Mouse (Mus musculus) gastrocnemius, postnatal 4 days (tissue): ENCODE data around the gene Wfdc13. TPM values are rescaled to one million over a fixed set of nuclear protein-coding genes. Genes with fewer than 3 reads are reported as not detected.
"Not testable (repeated sequence)": the region's sequence is repeated elsewhere in the genome, so short reads cannot be mapped to it uniquely, and the experiment has no call there.

Experiments used
- DNase-seq, 2 experiments: peaks; one replicate each; pipeline ENCODE4 v3.0.0; 2021 to 2022; ENCODE audit warnings: low spot score in 2 of 2, mixed read lengths in 2 of 2
- total RNA-seq, 2 experiments: library from RNA; stranded (reverse); gene quantifications; 2 replicates each; pipeline ENCODE4 v1.2.3; 2021

Wfdc13 gene
- total RNA-seq, 2 experiments from 2014 or later: not detected

GRCm38 (mm10) chr2:164715005-164715404, 30.1 kb downstream of the Wfdc13 start, which contains the start of gene Spint5:
TSS of gene Spint5 (plus strand) at chr2:164715305.
- no peak for DNase-seq

GRCm38 (mm10) chr2:164716194-164716786, 31.4 kb downstream of the Wfdc13 start:
- not testable (repeated sequence) for DNase-seq

- DNase-seq: no peak
Observed at GRCm38 (mm10) chr2:164723276-164723675, 38.4 kb downstream of the Wfdc13 start.

GRCm38 (mm10) chr2:164725895-164726619, 41.1 kb downstream of the Wfdc13 start:
- DNase-seq: peak; percentile 47 to 64

- no peak for DNase-seq
Observed at GRCm38 (mm10) chr2:164731719-164732118, 46.8 kb downstream of the Wfdc13 start.

GRCm38 (mm10) chr2:164733259-164733658, 48.4 kb downstream of the Wfdc13 start:
- no peak for DNase-seq

GRCm38 (mm10) chr2:164734839-164735238, 49.9 kb downstream of the Wfdc13 start:
- no peak for DNase-seq

- DNase-seq: no peak
Observed at GRCm38 (mm10) chr2:164735446-164735845, 50.5 kb downstream of the Wfdc13 start.

Other genes starting within 250 kb of the Wfdc13 start
- gene Sdc4, start 241.2 kb upstream of the Wfdc13 start, total RNA-seq: 10 to 100 TPM; 58.1 to 60.1 TPM
- gene Sys1, start 228.1 kb upstream of the Wfdc13 start, total RNA-seq: 10 to 100 TPM; 20.8 to 22.2 TPM
- gene Gm20458, start 224.1 kb upstream of the Wfdc13 start, total RNA-seq: 1 to 10 TPM in 1 of 2 experiments, under 1 TPM in 1; 0.96 to 1.9 TPM
- gene Trp53tg5, start 211.4 kb upstream of the Wfdc13 start, total RNA-seq: not detected
- gene Dbndd2, start 199.0 kb upstream of the Wfdc13 start, total RNA-seq: 10 to 100 TPM; 13.5 to 15.7 TPM
- gene Pigt, start 187.6 kb upstream of the Wfdc13 start, total RNA-seq: 10 to 100 TPM; 66.5 to 66.8 TPM
- gene Wfdc2, start 122.7 kb upstream of the Wfdc13 start, total RNA-seq: 1 to 10 TPM in 1 of 2 experiments, not detected in 1; 1.3 TPM
- gene Spint3, start 111.6 kb upstream of the Wfdc13 start, total RNA-seq: not detected
- not detected for gene Wfdc6a, start 99.7 kb upstream of the Wfdc13 start, total RNA-seq
- gene Eppin, start 91.5 kb upstream of the Wfdc13 start, total RNA-seq: not detected
- gene Wfdc6b, start 71.6 kb upstream of the Wfdc13 start, total RNA-seq: not detected
- gene Wfdc8, start 71.5 kb upstream of the Wfdc13 start, total RNA-seq: not detected
- not detected for gene Wfdc16, start 46.3 kb upstream of the Wfdc13 start, total RNA-seq
- gene Wfdc10, start 29.1 kb upstream of the Wfdc13 start, total RNA-seq: not detected
- not detected for gene Wfdc9, start 28.5 kb upstream of the Wfdc13 start, total RNA-seq
- gene Wfdc11, start 11.0 kb upstream of the Wfdc13 start, total RNA-seq: not detected
- not detected for gene Spint4, start 13.4 kb downstream of the Wfdc13 start, total RNA-seq
- gene Spint5, start 30.2 kb downstream of the Wfdc13 start, total RNA-seq: not detected
- not detected for gene Wfdc3, start 60.8 kb downstream of the Wfdc13 start, total RNA-seq
- gene Dnttip1, start 60.9 kb downstream of the Wfdc13 start, total RNA-seq: 10 to 100 TPM; 40.8 to 40.9 TPM
- gene Ube2c, start 84.8 kb downstream of the Wfdc13 start, total RNA-seq: 10 to 100 TPM; 26.8 to 34.0 TPM
- gene Tnnc2, start 94.9 kb downstream of the Wfdc13 start, total RNA-seq: over 10,000 TPM; 10,138 to 10,688 TPM
- gene Snx21, start 100.7 kb downstream of the Wfdc13 start, total RNA-seq: 10 to 100 TPM; 23.4 to 24.6 TPM
- 10 to 100 TPM; 12.8 to 14.0 TPM for gene Acot8, start 119.8 kb downstream of the Wfdc13 start, total RNA-seq
- gene Zswim3, start 120.0 kb downstream of the Wfdc13 start, total RNA-seq: 1 to 10 TPM; 1.5 to 1.6 TPM
- gene Zswim1, start 137.6 kb downstream of the Wfdc13 start, total RNA-seq: 1 to 10 TPM; 4.7 to 5.9 TPM
- 1 to 10 TPM; 1.2 to 1.9 TPM for gene Spata25, start 143.4 kb downstream of the Wfdc13 start, total RNA-seq
- 10 to 100 TPM; 75.0 to 82.3 TPM for gene Ctsa, start 147.8 kb downstream of the Wfdc13 start, total RNA-seq
- 10 to 100 TPM; 38.5 to 41.9 TPM for gene Neurl2, start 148.3 kb downstream of the Wfdc13 start, total RNA-seq
- gene Pltp, start 172.6 kb downstream of the Wfdc13 start, total RNA-seq: 10 to 100 TPM in 1 of 2 experiments, 1 to 10 TPM in 1; 9.5 to 15.5 TPM
- gene Pcif1, start 194.2 kb downstream of the Wfdc13 start, total RNA-seq: 10 to 100 TPM; 42.1 to 43.3 TPM
- gene Zfp335, start 226.7 kb downstream of the Wfdc13 start, total RNA-seq: 10 to 100 TPM; 11.7 to 14.3 TPM